Mouse (Mus musculus) brain, embryonic 14.5 days (tissue): ENCODE results near the gene Hibch.

Source experiments
- CTCF ChIP-seq: fragments of 200-500 bp; IDR thresholded peaks from 2 replicates; pipeline ENCODE4 v1.5.1; 2012; ENCODE audit warnings: inconsistent platforms, mild to moderate bottlenecking, moderate library complexity, borderline replicate concordance; ENCODE audit not compliant: insufficient read depth, insufficient read length; ENCODE audit errors: extremely low read depth
- POLR2A ChIP-seq: fragments of 200-500 bp; IDR thresholded peaks from 2 replicates; pipeline ENCODE4 v1.6.1; 2012; ENCODE audit warnings: mild to moderate bottlenecking, inconsistent platforms, borderline replicate concordance; ENCODE audit not compliant: poor library complexity, insufficient read depth, insufficient read length, severe bottlenecking; ENCODE audit errors: extremely low read depth

- TF ChIP-seq CTCF (no peak), POLR2A (no peak)
These were observed 71.9 kb downstream of the Hibch start for GRCm38 (mm10) chr1:52916655-52917054.
